Mouse (Mus musculus) embryonic facial prominence, embryonic 15.5 days (tissue): ENCODE measurements around the gene Llgl2. TPM values are rescaled to one million over a fixed set of nuclear protein-coding genes. Genes with fewer than 3 reads are reported as not detected.
"Not testable (repeated sequence)": the region's sequence is repeated elsewhere in the genome, so short reads cannot be mapped to it uniquely, and the experiment has no call there.

Experiments
- ATAC-seq: fragments of 200-750 bp; cut with Nextera tagmentation; 2 replicates; pipeline ENCODE4 v1.8.0; 2017; ENCODE audit warnings: low read depth, moderate TSS enrichment; ENCODE audit not compliant: insufficient number of reproducible peaks, low FRiP score, low TSS enrichment
- H3K27ac ChIP-seq: fragments of 300-500 bp; sonication (generic); replicated peaks from 2 replicates; pipeline ENCODE4 v1.5.1; 2015; ENCODE audit warnings: mild to moderate bottlenecking, inconsistent platforms
- H3K27me3 ChIP-seq: fragments of 300-500 bp; sonication (generic); 2 replicates; pipeline ENCODE4 v1.6.1; 2015; ENCODE audit warnings: inconsistent platforms
- H3K36me3 ChIP-seq: fragments of 300-500 bp; sonication (generic); 2 replicates; pipeline ENCODE4 v1.6.1; 2015; ENCODE audit warnings: mild to moderate bottlenecking, inconsistent platforms
- H3K4me1 ChIP-seq: fragments of 300-500 bp; sonication (generic); 2 replicates; pipeline ENCODE4 v1.6.1; 2015; ENCODE audit warnings: inconsistent platforms
- H3K4me2 ChIP-seq: fragments of 300-500 bp; sonication (generic); replicated peaks from 2 replicates; pipeline ENCODE4 v1.6.1; 2015; ENCODE audit warnings: mild to moderate bottlenecking, inconsistent platforms
- H3K4me3 ChIP-seq: fragments of 300-500 bp; sonication (generic); replicated peaks from 2 replicates; pipeline ENCODE4 v1.5.1; 2015; ENCODE audit warnings: mild to moderate bottlenecking, inconsistent platforms
- H3K9ac ChIP-seq: fragments of 300-500 bp; sonication (generic); 2 replicates; pipeline ENCODE4 v1.6.1; 2015; ENCODE audit warnings: inconsistent platforms
- H3K9me3 ChIP-seq: fragments of 300-500 bp; sonication (generic); replicated peaks from 2 replicates; pipeline ENCODE4 v1.6.1; 2016; ENCODE audit warnings: inconsistent platforms
- WGBS: fragments of 180-500 bp; shearing (Covaris S2); methylation state at CpG from one replicate; pipeline ENCODE4 v1.1.7; 2015; 5-methylcytosine and 5-hydroxymethylcytosine counted together
- polyA plus RNA-seq: library from polyadenylated mRNA; unstranded; fragments of >200 nt; fragmentation: Nextera tagmentation; extraction: Ambion mirVana; gene quantifications from 2 replicates; pipeline ENCODE4 v1.2.1, GENCODE M21; 2015

The Llgl2 gene
- polyA plus RNA-seq, 1 experiment from 2014 or later = 22.6 TPM

DNA sequence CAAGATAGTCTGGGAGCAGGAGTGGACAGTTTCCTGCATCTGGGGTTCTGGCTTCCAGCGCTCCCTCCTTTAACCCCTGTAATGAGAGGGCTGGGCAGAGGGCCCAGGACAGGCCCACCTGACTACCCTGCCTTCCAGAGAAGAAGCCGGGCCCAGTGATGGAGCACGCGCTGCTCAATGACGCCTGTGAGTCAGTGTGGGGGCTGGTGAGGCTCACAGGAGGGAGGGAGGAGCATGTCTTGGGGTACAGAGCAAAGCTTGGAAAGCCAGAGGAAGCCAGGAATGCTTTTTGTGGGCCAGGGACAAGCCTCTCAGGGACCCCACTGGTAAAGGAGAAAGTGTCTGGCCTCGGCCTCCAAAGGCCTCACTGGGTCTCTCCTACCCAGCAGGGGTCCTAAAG, 30.8 kb downstream of the Llgl2 start:
- Histone ChIP-seq H3K9me3 (no peaks in the 10 kb centered on the region), H3K4me3 (no peak overlapping the region), H3K4me2 (no peak overlapping the region), H3K27me3 (peaks cover 33% of the 10 kb centered on the region), H3K4me1 (peaks cover 11% of the 10 kb centered on the region), H3K9ac (no peak overlapping the region), H3K27ac (no peak overlapping the region), H3K36me3 (0 out of 2 replicates have a peak, but pooled peaks cover 16% of the 10 kb centered on the region)
- ATAC-seq = no peak
- WGBS = 84% methylated on average over 6 of the region's 6 CpGs

DNA sequence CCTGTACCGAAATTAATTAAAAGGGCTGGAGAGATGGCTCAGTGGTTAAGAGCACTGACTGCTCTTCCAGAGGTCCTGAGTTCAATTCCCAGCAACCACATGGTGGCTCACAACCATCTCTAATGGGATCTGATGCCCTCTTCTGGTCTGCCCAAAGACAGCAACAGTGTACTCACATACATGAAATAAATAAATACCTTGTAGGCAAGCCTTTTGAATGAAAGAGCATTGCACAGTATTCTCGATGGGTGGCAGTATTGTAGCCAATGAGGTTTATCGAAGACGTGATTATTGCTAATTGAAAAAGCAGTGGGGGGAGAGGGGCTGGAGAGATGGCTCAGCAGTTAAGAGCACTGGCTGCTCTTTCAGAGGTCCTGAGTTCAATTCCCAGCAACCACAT, 33.3 kb downstream of the Llgl2 start:
- not testable (repeated sequence) for ATAC-seq, H3K4me2 ChIP-seq, H3K36me3 ChIP-seq, H3K4me3 ChIP-seq, H3K9me3 ChIP-seq, H3K9ac ChIP-seq, H3K27ac ChIP-seq
- peaks cover 58% of the 10 kb centered on the region for H3K27me3 ChIP-seq
- WGBS = 89% methylated on average over 4 of the region's 4 CpGs
- H3K4me1 ChIP-seq = peaks cover 15% of the 10 kb centered on the region

DNA sequence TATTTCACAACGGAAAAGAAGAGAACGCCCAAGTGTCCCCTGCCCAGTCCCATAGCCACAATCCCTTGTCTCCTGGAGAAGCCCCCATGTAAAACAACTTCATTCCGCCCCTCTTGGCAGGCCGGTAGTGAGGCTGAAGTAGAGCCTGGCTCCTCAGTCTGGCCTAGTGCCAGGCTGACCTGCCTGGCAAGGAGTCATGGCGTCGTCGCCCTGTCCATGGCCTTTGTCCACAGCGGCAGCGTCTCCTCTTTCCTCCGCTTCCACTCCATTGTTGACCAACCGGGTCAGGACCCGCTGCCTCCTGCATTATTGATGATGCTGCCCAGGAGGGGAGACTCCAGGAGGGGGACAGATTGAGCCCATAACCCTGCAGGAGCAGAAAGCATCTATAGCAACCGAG, 34.1 kb downstream of the Llgl2 start:
- Histone ChIP-seq H3K9ac (no peak overlapping the region), H3K9me3 (no peaks in the 10 kb centered on the region), H3K4me2 (no peak overlapping the region), H3K36me3 (0 out of 2 replicates have a peak, but pooled peaks cover 6% of the 10 kb centered on the region), H3K4me1 (peaks cover 15% of the 10 kb centered on the region), H3K27ac (no peak overlapping the region), H3K27me3 (peaks cover 61% of the 10 kb centered on the region), H3K4me3 (no peak overlapping the region)
- no peak for ATAC-seq
- 57% methylated on average over 13 of the region's 13 CpGs for WGBS

DNA sequence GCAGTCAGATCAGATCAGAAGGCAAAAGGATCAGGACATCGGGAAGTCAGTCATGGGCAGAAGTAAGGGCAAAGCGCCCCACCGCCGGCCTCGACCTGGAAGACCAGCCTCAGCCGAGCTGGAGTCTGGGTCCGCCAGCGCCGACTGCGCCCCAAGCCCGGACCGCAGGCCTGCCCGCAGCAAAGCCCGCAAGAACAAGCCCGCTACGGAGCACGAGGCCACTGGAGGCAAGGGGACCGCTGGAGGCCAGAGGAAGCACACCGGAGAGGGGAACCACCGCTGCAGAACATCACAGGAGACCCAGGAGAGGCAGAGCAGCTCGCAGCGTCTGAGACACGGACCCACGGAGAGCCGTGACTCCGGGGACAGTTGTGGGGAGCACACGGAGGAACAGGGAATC, 34.5 kb downstream of the Llgl2 start, which contains the start of gene Myo15b:
Myo15b (plus strand) TSS at position 53 of the 400 bp plus-strand sequence.
- ATAC-seq = no peak
- Histone ChIP-seq H3K4me1 (peaks cover 15% of the 10 kb centered on the region), H3K27me3 (peaks cover 61% of the 10 kb centered on the region), H3K36me3 (0 out of 2 replicates have a peak, but pooled peaks cover 3% of the 10 kb centered on the region), H3K9me3 (no peaks in the 10 kb centered on the region), H3K9ac (no peak within 1 kb of the TSS), H3K4me3 (peak within 1 kb of the TSS; percentile 42), H3K27ac (no peak within 1 kb of the TSS), H3K4me2 (peak within 1 kb of the TSS; percentile 78)
- WGBS = 9% methylated on average over 27 of the region's 27 CpGs

DNA sequence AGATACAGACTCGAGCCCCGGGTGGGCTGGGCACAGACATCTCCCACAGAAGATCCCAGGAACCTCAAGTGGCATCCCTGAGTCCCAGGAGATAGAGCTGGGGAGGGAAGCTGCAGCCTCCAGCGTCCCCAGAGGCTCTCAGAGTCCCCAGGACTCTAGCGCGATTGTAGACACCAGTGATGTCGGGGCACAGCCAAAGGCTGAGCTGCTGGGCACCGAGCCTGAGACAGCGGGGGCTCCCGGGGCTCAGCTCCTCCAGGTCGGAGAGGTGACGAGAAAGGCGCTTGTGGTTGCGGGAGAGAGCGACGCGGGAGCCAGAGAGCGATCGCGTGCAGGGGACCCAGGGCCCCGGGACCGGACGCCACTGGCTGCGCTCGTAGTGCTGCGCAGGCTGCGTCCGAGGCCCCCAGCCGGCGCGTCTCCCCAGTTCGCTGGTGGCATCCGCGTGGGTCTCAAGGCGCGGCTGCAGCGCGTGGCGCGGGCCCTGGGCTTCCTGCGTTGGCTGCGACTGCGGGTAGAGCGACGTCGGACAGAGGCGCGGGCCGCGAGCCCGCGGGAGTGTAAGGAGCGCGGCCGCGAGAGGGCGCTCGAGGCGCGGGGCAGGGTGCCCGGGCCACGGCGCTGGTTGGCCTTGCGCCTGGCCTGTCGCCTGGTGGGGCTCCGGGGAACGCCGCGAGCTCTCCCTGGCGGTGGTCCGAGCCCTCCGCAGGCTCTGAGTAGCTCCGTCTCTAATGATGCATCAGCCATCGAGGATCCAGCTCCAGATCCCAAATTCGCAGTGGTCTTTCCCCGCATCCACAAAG, 35.5 kb downstream of the Llgl2 start:
- no peaks in the 10 kb centered on the region for H3K9me3 ChIP-seq
- peaks cover 15% of the 10 kb centered on the region for H3K4me1 ChIP-seq
- H3K27me3 ChIP-seq = peaks cover 61% of the 10 kb centered on the region
- H3K9ac ChIP-seq = 0 out of 2 replicates have a peak overlapping the region, but pooled peaks have one; percentile 4
- H3K36me3 ChIP-seq = no peaks in the 10 kb centered on the region
- H3K27ac ChIP-seq = no peak overlapping the region
- WGBS = 1% methylated on average over 75 of the region's 75 CpGs
- ATAC-seq = peak; percentile 71
- peak overlapping the region; percentile 78 for H3K4me2 ChIP-seq
- peak overlapping the region; percentile 42 for H3K4me3 ChIP-seq

DNA sequence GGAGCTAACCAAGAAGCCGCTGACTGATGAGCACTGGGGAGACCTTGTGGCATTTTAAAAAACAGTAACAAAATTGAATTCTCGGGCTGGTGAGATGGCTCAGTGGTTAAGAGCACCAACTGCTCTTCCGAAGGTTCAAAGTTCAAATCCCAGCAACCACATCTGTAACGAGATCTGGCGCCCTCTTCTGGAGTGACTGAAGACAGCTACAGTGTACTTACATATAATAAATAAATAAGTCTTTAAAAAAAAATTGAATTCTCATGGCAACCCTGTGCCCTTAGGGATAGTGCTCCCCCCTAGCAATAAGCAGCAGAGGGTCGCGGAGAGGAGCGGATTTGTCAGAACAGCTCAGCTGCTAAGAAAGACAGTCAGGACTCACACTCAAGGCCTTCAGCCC, 40.0 kb downstream of the Llgl2 start:
- Histone ChIP-seq H3K9me3 (no peaks in the 10 kb centered on the region), H3K4me2 (no peak overlapping the region), H3K4me1 (peaks cover 12% of the 10 kb centered on the region), H3K36me3 (no peaks in the 10 kb centered on the region), H3K27me3 (peaks cover 36% of the 10 kb centered on the region), H3K4me3 (no peak overlapping the region), H3K27ac (no peak overlapping the region), H3K9ac (no peak overlapping the region)
- 77% methylated on average over 8 of the region's 8 CpGs for WGBS
- no peak for ATAC-seq

DNA sequence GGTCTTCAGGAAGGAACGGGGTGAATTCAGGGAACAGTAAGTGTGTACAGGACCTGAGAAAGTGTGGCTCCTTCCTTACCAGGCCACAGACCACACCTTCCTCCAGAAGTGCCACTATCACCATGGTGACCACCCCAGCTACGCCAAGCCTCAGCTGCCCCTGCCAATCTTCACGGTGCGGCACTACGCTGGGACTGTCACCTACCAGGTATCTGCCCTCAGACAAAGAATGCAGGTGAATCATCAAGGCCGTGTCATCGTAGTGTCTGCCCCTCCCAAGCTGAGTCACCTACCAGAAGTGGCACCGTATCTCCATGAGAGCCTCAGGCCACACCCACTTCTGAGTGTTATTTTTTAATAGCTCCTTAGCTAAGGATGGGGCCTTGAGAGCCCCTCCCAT, 45.5 kb downstream of the Llgl2 start:
- Histone ChIP-seq H3K9me3 (no peaks in the 10 kb centered on the region), H3K4me2 (no peak overlapping the region), H3K4me3 (no peak overlapping the region), H3K9ac (no peak overlapping the region), H3K36me3 (no peaks in the 10 kb centered on the region), H3K27ac (no peak overlapping the region), H3K27me3 (no peaks in the 10 kb centered on the region), H3K4me1 (no peaks in the 10 kb centered on the region)
- WGBS = 66% methylated on average over 8 of the region's 8 CpGs
- ATAC-seq = no peak

DNA sequence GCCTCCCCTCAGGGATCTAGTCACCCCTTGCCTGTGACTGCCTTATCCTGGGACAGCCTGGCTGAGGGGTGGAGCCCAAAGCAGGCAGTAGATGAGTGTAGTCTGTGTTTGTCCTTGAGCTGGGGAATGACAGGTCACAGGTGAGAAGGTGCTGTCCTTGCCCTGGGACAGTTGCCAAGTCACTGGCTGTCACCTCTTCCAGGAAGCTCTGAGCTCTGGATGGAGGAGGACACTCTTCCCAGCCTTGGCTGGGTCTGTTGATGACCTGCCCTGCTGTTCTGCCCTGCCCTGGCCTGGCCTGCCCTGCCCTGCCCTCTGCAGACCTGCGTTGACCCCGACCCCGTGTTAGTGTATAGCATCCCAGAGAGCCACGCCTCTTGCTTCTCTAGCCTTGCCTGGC, 48.6 kb downstream of the Llgl2 start:
- no peak overlapping the region for H3K27ac ChIP-seq
- H3K9me3 ChIP-seq = no peaks in the 10 kb centered on the region
- no peak overlapping the region for H3K9ac ChIP-seq
- H3K4me2 ChIP-seq = no peak overlapping the region
- WGBS = 62% methylated on average over 4 of the region's 4 CpGs
- no peaks in the 10 kb centered on the region for H3K4me1 ChIP-seq
- H3K36me3 ChIP-seq = no peaks in the 10 kb centered on the region
- no peaks in the 10 kb centered on the region for H3K27me3 ChIP-seq
- ATAC-seq = no peak
- H3K4me3 ChIP-seq = no peak overlapping the region

DNA sequence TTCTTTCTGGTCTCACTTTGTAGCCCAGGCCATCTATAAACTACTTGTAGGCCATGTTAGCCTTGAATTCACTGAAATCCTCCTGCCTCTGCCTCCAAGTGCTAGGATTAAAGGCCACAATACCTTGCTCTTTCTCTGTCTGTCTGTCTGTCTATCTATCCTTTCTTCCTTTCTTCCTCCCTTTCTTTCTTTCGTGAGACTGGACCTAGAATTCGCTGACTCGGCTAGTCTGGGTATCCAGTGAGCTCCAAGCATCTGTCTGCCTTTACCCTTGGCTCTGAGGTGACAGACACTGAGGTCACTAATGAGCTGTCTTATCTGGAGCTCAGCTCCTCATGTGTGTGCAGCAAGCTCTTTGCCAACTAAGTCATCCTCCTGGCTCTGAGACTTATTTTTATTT, 52.1 kb downstream of the Llgl2 start:
- Histone ChIP-seq H3K36me3 (no peaks in the 10 kb centered on the region), H3K27ac (no peak overlapping the region), H3K9ac (no peak overlapping the region), H3K27me3 (no peaks in the 10 kb centered on the region), H3K4me1 (no peaks in the 10 kb centered on the region), H3K4me3 (no peak overlapping the region), H3K4me2 (no peak overlapping the region), H3K9me3 (no peaks in the 10 kb centered on the region)
- ATAC-seq = no peak
- 93% methylated on average over 3 of the region's 3 CpGs for WGBS

DNA sequence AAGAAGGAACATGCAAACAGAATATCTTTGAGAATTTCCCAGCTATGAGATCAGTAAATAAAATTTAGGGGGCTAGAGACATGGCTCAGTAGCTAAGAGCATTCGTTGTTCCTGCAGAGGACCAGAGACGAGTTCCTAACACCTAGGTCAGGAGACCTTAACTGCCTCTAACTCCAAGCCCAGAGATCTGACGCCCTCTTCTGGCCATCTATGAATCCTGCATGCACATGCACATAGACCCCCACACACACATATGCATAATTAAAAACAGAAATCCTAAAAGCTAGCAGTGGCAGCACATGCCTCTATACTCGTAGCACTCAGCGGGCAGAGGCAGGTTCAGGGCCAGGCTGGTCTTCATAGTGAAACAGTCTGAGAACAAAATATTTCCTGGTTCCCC, 52.6 kb downstream of the Llgl2 start:
- H3K9me3 ChIP-seq = no peaks in the 10 kb centered on the region
- no peaks in the 10 kb centered on the region for H3K4me1 ChIP-seq
- WGBS = 68% methylated on average over 5 of the region's 5 CpGs
- H3K9ac ChIP-seq = no peak overlapping the region
- H3K36me3 ChIP-seq = no peaks in the 10 kb centered on the region
- no peak overlapping the region for H3K4me3 ChIP-seq
- no peak overlapping the region for H3K27ac ChIP-seq
- H3K27me3 ChIP-seq = no peaks in the 10 kb centered on the region
- H3K4me2 ChIP-seq = no peak overlapping the region
- ATAC-seq = no peak

DNA sequence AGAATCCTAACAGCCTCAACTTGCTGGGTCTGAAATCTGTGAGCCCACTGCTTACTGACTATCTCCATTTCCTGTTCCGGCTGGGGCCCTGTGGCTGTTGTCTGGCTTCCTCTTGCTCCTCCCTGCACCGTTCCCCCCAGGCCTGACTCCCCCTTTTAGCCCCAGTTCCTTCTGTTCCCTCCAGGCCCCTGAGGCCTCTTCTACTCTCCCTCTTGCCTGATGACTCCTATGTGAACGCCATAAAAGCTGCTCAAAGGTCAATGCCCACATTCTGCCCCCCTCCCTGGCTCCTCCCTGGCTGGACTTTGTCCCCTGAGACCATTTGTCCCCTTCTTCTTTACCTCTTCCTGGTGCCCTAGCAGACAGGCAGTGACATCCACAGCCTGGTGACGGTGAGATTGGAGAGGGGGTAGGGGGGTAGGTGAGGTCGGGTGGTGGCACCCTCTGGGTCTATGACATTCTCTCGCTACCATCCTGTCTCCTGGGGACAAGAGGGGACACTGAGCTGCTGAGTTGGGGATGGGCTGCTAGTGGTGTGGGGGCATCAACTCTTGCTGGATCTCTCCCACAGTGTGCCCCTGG, 53.4 kb downstream of the Llgl2 start:
- 61% methylated on average over 6 of the region's 6 CpGs for WGBS
- H3K4me1 ChIP-seq = no peaks in the 10 kb centered on the region
- H3K27ac ChIP-seq = no peak overlapping the region
- H3K9ac ChIP-seq = no peak overlapping the region
- H3K4me3 ChIP-seq = no peak overlapping the region
- no peaks in the 10 kb centered on the region for H3K36me3 ChIP-seq
- ATAC-seq = no peak
- no peaks in the 10 kb centered on the region for H3K27me3 ChIP-seq
- no peaks in the 10 kb centered on the region for H3K9me3 ChIP-seq
- no peak overlapping the region for H3K4me2 ChIP-seq
